Mouse (Mus musculus): ENCODE measurements around the gene Slc22a21.
"Not testable (repeated sequence)": the region's sequence is repeated elsewhere in the genome, so short reads cannot be mapped to it uniquely, and the experiment has no call there.

The Slc22a21 gene

DNA sequence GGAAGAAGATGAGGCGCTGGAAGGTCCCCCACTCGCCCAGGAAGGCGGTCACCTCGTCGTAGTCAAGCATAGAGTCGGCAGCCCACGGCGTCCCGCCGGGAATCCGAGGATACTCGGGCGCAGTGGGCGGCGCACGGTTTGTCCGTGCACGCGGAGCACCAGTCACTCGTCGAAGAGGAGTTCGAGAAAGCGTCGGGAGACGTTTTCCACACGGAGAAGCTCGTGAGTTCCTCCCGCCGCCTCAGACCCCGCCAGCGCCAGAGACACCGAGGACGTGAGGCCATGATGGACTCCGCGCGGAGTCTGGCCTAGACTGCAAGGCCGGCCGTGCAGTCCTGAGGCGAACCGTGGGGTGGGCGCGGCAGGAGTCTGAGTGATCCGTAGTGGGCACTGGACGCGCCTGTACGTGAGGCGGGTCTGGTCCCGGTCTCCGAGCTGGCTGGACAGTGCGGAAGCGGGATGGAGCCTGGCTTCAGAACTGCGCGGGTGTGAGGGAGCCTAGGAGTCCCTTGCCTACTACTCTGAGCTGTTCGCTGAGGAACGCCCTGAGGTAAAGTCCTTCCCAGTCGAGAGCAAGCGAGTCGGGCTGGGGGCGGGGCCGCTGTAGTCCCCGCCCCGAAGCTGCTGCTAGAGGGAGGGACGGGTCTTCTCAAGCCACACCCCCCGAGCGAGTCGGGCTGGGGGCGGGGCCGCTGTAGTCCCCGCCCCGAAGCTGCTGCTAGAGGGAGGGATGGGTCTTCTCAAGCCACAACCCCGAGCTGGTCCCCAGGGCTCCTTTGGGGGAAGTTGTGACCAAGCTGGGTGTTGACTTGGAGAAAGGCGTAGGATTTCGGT, at the start of gene Slc22a21:
Gene Slc22a21, minus strand, starts transcription at position 545 of the 834 bp plus-strand sequence.
- peak; percentile 82 for DNase-seq

DNA sequence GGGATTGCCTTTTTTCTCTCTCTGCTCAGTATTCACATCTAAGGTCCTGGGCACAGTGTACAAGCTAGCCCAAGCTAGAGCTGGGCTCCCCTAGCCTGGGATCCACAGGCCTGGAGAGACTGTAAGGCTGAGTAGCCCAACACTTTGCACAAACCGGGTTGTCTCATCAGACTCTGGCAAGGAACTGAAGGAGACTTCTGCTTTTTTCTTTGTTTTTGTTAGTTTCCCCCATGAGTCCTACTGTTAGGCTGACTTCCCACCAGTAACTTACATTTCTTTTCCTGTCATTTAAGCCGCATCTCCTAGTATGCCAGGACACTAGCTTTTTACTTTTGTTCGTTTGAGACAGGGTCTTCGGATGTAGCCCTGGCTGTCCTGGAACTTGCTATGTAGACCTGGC, 48.9 kb upstream of the Slc22a21 start:
- no peak for DNase-seq

- DNase-seq = peak; percentile 93
These were observed 48.2 kb upstream of the Slc22a21 start, which contains the start of gene Slc22a4 for GRCm38 (mm10) chr11:54028044-54028951. TSS of gene Slc22a4 (minus strand) at chr11:54028090.

DNA sequence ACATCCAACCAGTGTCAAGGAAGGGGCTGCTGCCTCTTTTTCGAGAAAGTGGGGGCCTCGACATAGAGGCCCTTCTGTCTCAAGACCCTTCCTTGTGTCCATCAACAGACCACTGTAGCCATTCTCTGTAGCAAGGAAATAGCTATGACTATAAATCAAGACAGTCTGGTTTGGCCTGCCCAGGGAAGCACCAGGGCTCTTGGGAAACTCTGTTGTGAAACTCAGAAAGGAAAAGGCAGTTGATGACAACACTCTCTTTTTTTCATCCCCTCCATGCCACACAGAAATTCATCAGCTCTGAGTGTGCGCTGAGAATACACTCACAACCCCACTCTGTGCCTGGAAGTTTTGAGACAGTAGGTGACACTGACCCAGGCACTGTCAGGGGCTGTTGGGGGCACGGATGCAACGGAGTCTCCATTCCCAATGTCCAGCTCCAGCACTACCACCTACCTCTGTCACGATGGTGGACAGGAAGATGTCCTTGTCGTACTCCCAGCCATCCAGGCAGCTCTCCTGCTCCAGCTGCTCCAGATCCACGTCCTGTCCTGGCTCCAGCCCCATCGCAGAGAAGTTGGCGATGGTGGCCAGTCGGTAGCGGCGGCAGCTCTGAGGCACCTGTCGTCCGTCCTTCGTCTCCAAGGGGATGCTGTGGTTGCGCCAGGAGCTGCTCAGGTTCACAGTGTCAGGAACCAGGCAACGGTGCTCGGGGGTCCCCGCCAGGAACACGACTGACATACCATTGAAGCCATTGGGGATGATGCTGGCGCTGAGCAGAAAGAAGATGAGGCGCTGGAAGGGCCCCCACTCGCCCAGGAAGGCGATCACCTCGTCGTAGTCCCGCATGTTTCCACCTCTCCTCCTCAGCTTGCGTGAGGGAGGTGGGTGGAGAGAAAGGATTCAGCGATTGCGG, 47.3 kb upstream of the Slc22a21 start:
- DNase-seq = no peak

DNA sequence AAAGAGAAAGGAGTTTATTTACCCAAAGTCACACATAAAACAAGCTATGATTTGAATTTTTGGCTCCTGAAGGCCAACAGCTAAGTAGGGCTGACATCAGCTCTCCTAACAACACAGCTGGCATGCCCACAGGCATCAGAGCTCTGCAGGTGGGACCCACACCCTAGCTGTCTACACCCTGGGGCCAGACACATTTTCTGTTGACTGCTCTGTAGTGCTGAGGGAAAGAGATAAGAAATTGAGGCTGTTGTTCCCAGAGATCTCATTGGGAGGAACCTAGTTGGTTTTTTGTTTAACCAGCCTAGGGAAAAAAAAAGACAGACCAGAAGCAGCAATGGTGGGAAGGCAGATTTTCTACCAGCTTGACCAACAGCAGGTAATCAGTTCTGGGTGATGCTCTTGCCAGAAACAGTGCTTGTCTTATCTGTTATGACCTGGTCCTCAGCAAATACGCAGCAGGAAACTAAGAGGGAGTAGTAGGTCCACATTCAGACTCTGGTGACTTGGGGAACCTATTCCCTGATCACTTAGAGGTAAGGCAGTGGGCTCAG, 46.4 kb upstream of the Slc22a21 start:
- no peak for DNase-seq

- no peak for DNase-seq
These were observed 41.4 kb upstream of the Slc22a21 start for GRCm38 (mm10) chr11:54021396-54022093.

DNA sequence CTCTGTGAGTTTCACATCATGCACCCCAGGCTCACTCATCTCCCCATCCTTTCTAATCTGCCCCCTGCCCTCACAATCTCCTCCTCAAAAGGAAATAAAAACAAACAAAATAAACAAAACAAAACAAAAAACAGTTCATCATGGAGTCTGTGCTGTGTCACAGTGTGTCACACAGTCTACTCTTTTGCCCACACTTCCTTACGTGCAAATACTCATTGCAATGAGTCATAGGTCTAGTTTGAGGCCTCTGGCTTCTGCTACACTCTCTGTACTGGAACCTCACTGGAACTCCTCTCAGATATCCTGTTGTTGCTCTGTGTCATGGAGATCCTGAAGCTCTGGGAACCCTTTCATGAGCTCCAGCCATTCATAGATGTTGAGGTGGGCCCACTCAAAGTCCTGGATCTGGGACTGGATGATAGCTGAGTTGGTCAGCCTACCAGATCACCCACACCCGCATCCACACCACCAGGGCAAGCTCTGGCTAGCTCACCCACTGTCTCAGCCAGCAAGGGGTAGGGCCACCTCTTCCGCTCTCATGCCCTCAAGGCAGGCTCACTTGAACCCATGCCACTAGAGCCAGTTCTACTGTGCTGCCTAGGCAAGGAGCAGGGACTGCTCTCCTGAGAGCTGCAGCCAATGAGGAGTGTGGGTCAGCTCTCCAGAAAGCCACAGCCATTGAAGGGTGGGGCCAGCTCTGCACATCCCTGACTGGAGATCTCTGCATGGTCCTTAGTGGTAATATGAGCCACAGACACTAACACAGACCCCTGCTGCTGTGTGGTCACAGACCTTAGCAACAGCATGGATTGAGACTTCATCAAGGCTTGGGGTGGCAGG, 39.0 kb upstream of the Slc22a21 start:
- no peak for DNase-seq

DNA sequence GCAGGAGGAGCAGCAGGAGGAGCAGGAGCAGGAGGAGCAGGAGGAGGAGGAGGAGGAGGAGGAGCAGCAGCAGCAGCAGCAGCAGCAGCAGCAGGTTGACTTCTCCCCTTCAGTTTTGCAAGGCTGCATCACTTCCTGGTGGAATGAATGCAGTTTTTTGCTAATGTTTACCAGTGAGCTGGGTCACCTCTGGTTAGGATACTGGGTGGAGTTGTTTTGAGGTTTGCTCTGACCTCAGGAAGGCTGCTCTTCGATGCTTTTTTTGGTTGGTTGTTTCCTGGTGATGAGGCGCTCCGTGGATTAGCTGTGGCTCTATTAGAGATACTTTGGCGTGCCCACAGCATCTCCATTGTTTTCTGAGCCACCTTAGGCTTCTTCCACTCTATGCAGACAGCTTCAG, 37.5 kb upstream of the Slc22a21 start:
- no peak for DNase-seq

GRCm38 (mm10) chr11:54016051-54016450, 35.9 kb upstream of the Slc22a21 start:
- no peak for DNase-seq

GRCm38 (mm10) chr11:54012961-54013360, 32.8 kb upstream of the Slc22a21 start:
- DNase-seq = peak; percentile 89

- DNase-seq = no peak
These were observed 31.1 kb upstream of the Slc22a21 start for GRCm38 (mm10) chr11:54011255-54011654.

DNA sequence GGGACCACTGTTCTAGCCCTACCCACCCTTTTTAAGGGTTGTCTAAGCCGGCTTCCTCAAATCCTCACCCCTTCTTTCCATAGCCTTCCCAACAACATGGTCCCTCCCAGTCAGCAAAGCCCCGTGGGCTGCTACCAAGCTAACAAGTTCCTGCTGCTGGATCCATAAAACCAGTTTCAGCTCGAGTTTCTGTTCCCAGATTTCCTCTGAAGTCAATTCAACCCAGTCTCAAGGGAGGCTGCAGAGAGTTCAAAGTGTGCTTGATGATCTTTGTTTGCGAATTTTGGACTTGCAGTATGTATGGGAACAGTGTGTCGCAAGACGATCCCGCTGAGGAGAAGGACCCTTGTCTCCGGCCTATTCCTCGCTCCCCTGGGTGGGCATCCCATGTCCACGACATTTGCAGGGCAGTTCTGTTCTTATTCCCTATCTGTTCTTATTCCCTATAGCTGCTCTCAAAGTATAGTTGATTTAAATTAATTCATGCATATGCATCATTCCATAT, 28.3 kb upstream of the Slc22a21 start:
- DNase-seq = no peak

DNA sequence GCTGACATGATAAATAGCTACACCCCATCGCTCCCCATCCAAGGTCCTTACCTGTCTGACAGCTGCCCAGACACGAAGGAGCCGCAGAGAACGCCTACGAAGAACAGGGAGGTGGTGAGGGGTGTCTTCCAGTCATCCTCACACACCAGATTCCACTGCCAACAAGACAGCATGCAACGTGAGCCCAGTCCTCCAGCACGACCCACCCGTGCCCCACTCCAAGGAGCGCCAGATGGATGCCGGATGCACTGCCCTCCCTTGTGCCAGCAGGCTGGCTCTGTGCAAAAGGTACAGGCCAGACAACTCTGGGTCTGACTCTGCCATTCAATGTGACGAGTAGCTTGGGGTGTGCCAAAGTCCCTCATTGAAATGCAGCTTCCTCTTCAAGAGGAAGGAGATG, 27.6 kb upstream of the Slc22a21 start:
- no peak for DNase-seq

DNA sequence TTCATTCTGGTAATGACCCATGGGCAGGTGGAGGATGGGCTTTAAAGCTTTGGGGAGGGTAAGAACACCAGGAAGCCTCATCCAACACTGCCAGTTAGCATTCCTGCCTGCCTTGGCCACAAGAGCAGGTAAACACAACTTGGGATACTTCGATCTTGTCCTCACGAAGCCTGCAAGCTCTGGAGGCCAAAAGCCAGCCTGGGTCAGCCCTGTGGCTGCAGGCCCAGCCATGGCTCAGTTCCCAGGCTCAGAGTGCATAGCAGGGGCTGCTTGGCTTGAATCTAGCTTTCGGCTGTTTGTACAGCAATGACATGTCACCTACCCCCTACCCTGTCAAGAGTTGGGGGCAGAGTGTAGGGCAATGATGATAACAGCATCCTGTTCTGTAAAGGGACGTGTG, 26.8 kb upstream of the Slc22a21 start:
- DNase-seq = peak; percentile 93

- DNase-seq = not testable (repeated sequence)
These were observed 26.2 kb upstream of the Slc22a21 start for GRCm38 (mm10) chr11:54006362-54006761.

GRCm38 (mm10) chr11:54004734-54005133, 24.6 kb upstream of the Slc22a21 start:
- DNase-seq = no peak

DNA sequence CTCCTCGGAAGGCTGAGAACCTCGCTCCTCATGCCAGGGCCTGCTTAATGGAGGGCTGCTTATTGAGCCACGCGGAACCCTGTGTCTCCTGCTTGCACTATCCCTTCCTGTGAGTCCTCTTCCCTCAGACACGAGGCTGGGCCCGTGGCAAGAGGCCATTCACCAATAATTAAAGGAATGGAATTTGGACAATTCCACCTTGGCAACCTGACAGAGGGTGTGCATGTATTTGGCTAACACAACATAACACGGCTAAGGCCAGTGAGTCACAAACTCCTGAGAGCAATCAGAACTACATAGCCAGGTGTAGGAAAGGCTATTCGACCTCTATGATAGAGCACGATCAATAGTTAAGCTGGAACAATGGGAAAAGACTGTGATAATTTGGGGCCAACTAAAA, 24.1 kb upstream of the Slc22a21 start:
- peak; percentile 97 for DNase-seq

DNA sequence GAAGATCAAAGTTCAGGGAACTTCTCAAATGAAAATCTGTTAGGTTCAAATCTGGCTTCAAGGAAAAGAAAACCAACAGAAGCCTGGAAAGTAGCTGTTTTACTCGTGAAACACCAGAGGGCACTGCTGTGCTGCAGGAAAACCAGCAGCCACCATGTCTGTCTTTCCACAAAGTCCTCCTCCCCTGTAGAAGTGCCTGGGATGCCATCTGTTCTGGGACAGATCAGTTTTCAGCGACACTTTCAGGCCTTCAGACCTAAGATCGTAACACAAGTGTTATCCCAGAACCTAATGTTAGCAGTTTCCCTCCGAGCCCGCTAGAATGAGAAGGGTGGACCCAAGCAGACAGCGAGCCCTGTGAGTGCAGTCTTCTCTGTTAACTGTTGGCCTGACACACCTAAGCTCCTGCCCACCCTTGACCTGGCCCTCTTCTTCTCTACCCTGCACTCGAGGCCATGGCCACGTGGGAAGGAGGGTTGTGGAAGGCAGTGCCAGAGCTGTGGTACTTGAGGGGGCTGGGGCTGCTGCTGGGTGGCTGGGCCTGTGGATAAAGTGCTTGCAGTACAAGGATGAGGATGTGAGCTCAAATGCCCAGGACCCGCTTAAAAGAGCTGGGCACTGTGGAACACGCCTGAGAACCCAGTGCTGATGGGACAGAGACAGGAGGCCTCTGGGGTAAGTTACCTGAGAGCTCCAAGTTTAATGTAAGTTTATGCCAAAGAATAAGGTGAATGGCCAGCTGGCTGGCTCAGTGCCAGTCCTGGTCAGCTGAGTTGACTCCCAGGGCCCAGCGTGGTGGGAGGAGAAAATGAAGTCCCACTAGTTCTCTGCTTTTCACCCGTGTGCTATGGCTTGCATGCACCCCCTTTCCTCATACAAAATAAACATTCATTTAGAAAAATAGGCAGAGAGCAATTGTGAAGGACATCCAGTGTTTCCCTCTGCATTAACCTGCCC, 22.9 kb upstream of the Slc22a21 start:
- DNase-seq = peak; percentile 78

GRCm38 (mm10) chr11:54002147-54002760, 22.1 kb upstream of the Slc22a21 start:
- DNase-seq = no peak
